In the genomic region with DNA sequence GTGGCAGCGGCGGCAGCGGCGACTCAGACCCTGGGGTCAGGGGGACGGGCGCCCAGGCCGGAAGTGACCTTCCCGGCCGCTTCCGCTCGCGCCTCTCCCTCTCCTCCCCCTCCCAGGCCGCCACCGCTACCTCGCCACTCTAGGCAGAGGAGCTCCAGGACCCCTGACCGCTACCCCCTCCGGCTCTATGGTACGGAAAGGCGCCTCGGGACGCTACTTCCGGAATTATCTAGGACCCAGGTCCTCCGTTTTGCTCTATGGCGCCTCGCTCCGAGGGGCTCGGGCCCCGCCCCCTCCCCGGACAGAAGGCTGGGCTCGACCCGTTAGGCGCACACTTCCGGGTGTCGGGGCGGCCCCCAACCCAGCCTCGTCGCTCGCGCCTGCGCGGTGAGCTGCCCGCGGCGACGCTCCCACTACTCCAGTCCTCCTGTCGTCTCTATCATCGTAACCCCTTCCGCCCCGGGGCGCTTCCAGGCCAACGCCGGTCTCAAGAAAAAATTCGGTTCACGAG, we compare ENCODE assay signal across 8 mouse cellular contexts. TPM values are rescaled to one million over a fixed set of nuclear protein-coding genes. Genes with fewer than 3 reads are reported as not detected.
DNase-seq lines count a peak whose midpoint lies in the region; ATAC-seq and TF ChIP-seq lines count a peak whose summit lies in the region.

A gene (minus strand): TSS at position 97 of the 511 bp plus-strand sequence.

- peak; percentile 98 for ATAC-seq in forebrain, embryonic 15.5 days (replicated peaks)
- ATAC-seq in neutrophil, adult 5-6 weeks (ENCODE audit: extremely low read depth, insufficient number of reproducible peaks, low FRiP score, poor library complexity, severe bottlenecking): peak; percentile 73

- TF ChIP-seq POLR2A in ES-Bruce4 (IDR thresholded peaks at IDR 0.05; ENCODE audit: insufficient read depth, low read length): no peak
- TF ChIP-seq POLR2A in lung, adult 2 months (IDR thresholded peaks at IDR 0.05; ENCODE audit: borderline replicate concordance, extremely low read depth, low read depth, low read length): peak; percentile 40; the same call in 1 of the 2 replicates

- H3K4me2 ChIP-seq in forebrain, embryonic 15.5 days (replicated peaks): peak within 1 kb of the TSS; percentile 78

- no peaks in the 10 kb centered on the region for H3K9me3 ChIP-seq in ES-Bruce4 (replicated peaks; ENCODE audit: control insufficient read depth, insufficient read depth, low read length, poor library complexity, severe bottlenecking)
- no peaks in the 10 kb centered on the region for H3K9me3 ChIP-seq in forebrain, embryonic 15.5 days

- no peak for TF ChIP-seq EP300 in ES-Bruce4 (IDR thresholded peaks at IDR 0.05; ENCODE audit: insufficient read depth, low read depth, low read length)

- 0% methylated on average over 51 of the region's 54 CpGs for WGBS in forebrain, embryonic 15.5 days
- WGBS in lung, adult 2 months: under 1% methylated on average over 50 of the region's 54 CpGs

- H3K9ac ChIP-seq in ES-Bruce4 (ENCODE audit: low read depth, poor library complexity, severe bottlenecking): peak within 1 kb of the TSS; percentile 93
- H3K9ac ChIP-seq in forebrain, embryonic 15.5 days (replicated peaks): peak within 1 kb of the TSS; percentile 78

- H3K36me3 ChIP-seq in ES-Bruce4 (ENCODE audit: control insufficient read depth, insufficient read depth, low read length, poor library complexity, severe bottlenecking): no peaks in the 10 kb centered on the region
- no peaks in the 10 kb centered on the region for H3K36me3 ChIP-seq in forebrain, embryonic 15.5 days

- peak within 1 kb of the TSS; percentile 98 for H3K4me3 ChIP-seq in ES-Bruce4 (ENCODE audit: low read depth, low read length)
- H3K4me3 ChIP-seq in forebrain, embryonic 15.5 days: peak within 1 kb of the TSS; percentile 58
- peak within 1 kb of the TSS; percentile 73 for H3K4me3 ChIP-seq in lung, adult 2 months (replicated peaks; ENCODE audit: extremely low read depth, low read depth, low read length)

- peak; percentile 95 for DNase-seq in cerebellum, adult 11 months
- peak; percentile 96 for DNase-seq in heart, postnatal 25 days (ENCODE audit: low spot score)
- peak; percentile 96 to 97 for DNase-seq in layer of hippocampus, adult 18-20 months (ENCODE audit: low spot score in 2 of 2)
- DNase-seq in lung, adult 2 months: peak; percentile 95
- DNase-seq in thymus, adult 18-20 months: peak; percentile 94

- H3K4me1 ChIP-seq in ES-Bruce4 (ENCODE audit: control insufficient read depth, insufficient read depth, low read length): peaks cover 1% of the 10 kb centered on the region
- H3K4me1 ChIP-seq in forebrain, embryonic 15.5 days: peaks cover 23% of the 10 kb centered on the region
- peaks cover 23% of the 10 kb centered on the region for H3K4me1 ChIP-seq in lung, adult 2 months (ENCODE audit: control insufficient read depth, insufficient read depth, low read length)

- intact Hi-C loops in heart, postnatal 25 days (cut with DNase I): loop anchor here (1.0 to 10.0 kb wide), 2 partner anchors 14 to 209 kb away; a partner anchor contains a TSS

- H3K27ac ChIP-seq in ES-Bruce4 (ENCODE audit: insufficient read depth, low read length): no peak within 1 kb of the TSS
- peak within 1 kb of the TSS; percentile 95 for H3K27ac ChIP-seq in forebrain, embryonic 15.5 days (replicated peaks)

- TF ChIP-seq CTCF in ES-Bruce4 (IDR thresholded peaks at IDR 0.05; ENCODE audit: low read depth, low read length): no peak
- TF ChIP-seq CTCF in lung, adult 2 months (IDR thresholded peaks at IDR 0.05; ENCODE audit: insufficient read depth, low read length): no peak

- H3K27me3 ChIP-seq in ES-Bruce4 (ENCODE audit: control insufficient read depth, insufficient read depth, low read length, poor library complexity, severe bottlenecking): no peaks in the 10 kb centered on the region
- H3K27me3 ChIP-seq in forebrain, embryonic 15.5 days: no peaks in the 10 kb centered on the region

RNA-seq across cellular contexts. Expression of the gene that starts here (rescaled TPM):
- 24.1 and 30.9 TPM in 2 replicates for polyA plus RNA-seq in ES-Bruce4 (2011; ENCODE audit: insufficient read depth, insufficient read length, low read depth, missing spikeins)
- polyA plus RNA-seq in forebrain, embryonic 15.5 days (2015; fragmentation: Nextera tagmentation; extraction: Ambion mirVana): 23.7 and 25.5 TPM in 2 replicates
- 10 to 100 TPM; 29.8 to 33.1 TPM for total RNA-seq in heart, postnatal 25 days (2021)
- total RNA-seq in layer of hippocampus, adult 18-20 months (2021): 10 to 100 TPM; 27.5 to 28.5 TPM
- polyA plus RNA-seq in lung, adult 2 months (2012; rRNA removed): 38.4 and 44.0 TPM in 2 replicates
- 29.7 and 29.9 TPM in 2 replicates for total RNA-seq in neutrophil, adult 5-6 weeks (2017)
